Mouse (Mus musculus): Measurements from ENCODE around the gene Telo2. TPM values are rescaled to one million over a fixed set of nuclear protein-coding genes. Genes with fewer than 3 reads are reported as not detected.

Telo2 gene
- polyA plus RNA-seq, 1 experiment = 2.0 TPM

GRCm38 (mm10) chr17:25067442-25067851 lies 48.3 kb downstream of the Telo2 start:
- Histone ChIP-seq H3K36me3 (ENCODE audit: control insufficient read depth) (peaks cover 3% of the 10 kb centered on the region), H3K4me3 (replicated peaks) (no peak overlapping the region)

GRCm38 (mm10) chr17:25066595-25066994 lies 49.2 kb downstream of the Telo2 start:
- peaks cover 8% of the 10 kb centered on the region for H3K4me1 ChIP-seq (ENCODE audit: control insufficient read depth)
- no peak overlapping the region for H3K4me3 ChIP-seq (replicated peaks)
- H3K9me3 ChIP-seq (ENCODE audit: control insufficient read depth, low read length) = no peaks in the 10 kb centered on the region
- H3K36me3 ChIP-seq (ENCODE audit: control insufficient read depth) = peaks cover 7% of the 10 kb centered on the region
- no peak for TF ChIP-seq TAL1 (IDR thresholded peaks at IDR 0.05; ENCODE audit: low read length)
- TF ChIP-seq GATA1 (IDR thresholded peaks at IDR 0.05; ENCODE audit: low read length) = no peak
- H3K27me3 ChIP-seq (ENCODE audit: control insufficient read depth) = no peaks in the 10 kb centered on the region

More at GRCm38 (mm10) chr17:25067442-25067851, 48.3 kb downstream of the Telo2 start:
- Histone ChIP-seq H3K4me1 (ENCODE audit: control insufficient read depth) (peaks cover 8% of the 10 kb centered on the region), H3K27me3 (ENCODE audit: control insufficient read depth) (no peaks in the 10 kb centered on the region), H3K9me3 (ENCODE audit: control insufficient read depth, low read length) (no peaks in the 10 kb centered on the region)
- TF ChIP-seq GATA1 (IDR thresholded peaks at IDR 0.05; ENCODE audit: low read length) = no peak
- TF ChIP-seq TAL1 (IDR thresholded peaks at IDR 0.05; ENCODE audit: low read length) = no peak

DNA sequence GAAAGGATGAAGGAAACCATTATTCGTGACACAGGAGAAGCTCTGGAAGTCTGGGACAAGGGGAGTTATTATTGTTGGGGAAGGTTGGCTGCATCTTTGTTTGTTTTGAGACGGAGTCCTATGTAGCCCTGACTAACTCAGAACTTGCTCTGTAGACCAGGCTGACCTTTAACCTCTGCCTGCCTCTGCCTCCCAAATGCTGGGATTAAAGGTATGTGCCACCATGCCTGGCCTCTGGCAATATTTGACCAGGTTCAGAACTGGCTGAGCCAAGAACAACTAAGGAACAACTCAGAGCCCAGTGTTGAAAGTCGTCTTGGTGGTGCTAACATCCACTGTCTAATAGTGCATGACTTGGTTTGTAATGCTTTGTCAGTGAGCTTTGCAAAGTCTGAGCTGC lies 50.6 kb downstream of the Telo2 start:
- Histone ChIP-seq H3K9me3 (ENCODE audit: control insufficient read depth, low read length) (no peaks in the 10 kb centered on the region), H3K4me3 (replicated peaks) (no peak overlapping the region), H3K36me3 (ENCODE audit: control insufficient read depth) (peaks cover 11% of the 10 kb centered on the region), H3K4me1 (ENCODE audit: control insufficient read depth) (peaks cover 8% of the 10 kb centered on the region), H3K27me3 (ENCODE audit: control insufficient read depth) (no peaks in the 10 kb centered on the region)
- no peak for TF ChIP-seq TAL1 (IDR thresholded peaks at IDR 0.05; ENCODE audit: low read length)
- no peak for TF ChIP-seq GATA1 (IDR thresholded peaks at IDR 0.05; ENCODE audit: low read length)

DNA sequence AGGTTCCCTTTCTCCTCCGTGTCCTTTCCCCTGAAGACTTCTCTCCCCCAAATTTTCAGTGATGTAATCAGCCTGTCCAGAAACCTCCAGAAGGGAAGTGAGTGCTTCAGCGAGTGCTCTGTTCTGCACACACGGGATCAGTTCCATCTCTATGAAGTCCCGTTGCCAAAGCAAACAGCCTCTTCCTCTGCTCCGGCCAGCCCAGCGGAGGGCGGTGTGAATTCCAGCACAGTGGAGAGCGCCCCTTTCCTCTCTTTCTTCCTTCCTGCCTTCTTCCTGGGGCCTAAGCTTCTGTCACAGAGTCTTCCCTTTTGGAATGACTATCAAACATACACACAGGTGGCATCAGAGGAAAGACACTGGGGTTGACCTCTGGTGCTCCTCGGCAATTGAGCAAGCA lies 51.4 kb downstream of the Telo2 start:
- no peaks in the 10 kb centered on the region for H3K27me3 ChIP-seq (ENCODE audit: control insufficient read depth)
- H3K36me3 ChIP-seq (ENCODE audit: control insufficient read depth) = peaks cover 9% of the 10 kb centered on the region
- no peak for TF ChIP-seq TAL1 (IDR thresholded peaks at IDR 0.05; ENCODE audit: low read length)
- no peak for TF ChIP-seq GATA1 (IDR thresholded peaks at IDR 0.05; ENCODE audit: low read length)
- no peaks in the 10 kb centered on the region for H3K9me3 ChIP-seq (ENCODE audit: control insufficient read depth, low read length)
- H3K4me1 ChIP-seq (ENCODE audit: control insufficient read depth) = peaks cover 8% of the 10 kb centered on the region
- H3K4me3 ChIP-seq (replicated peaks) = no peak overlapping the region

DNA sequence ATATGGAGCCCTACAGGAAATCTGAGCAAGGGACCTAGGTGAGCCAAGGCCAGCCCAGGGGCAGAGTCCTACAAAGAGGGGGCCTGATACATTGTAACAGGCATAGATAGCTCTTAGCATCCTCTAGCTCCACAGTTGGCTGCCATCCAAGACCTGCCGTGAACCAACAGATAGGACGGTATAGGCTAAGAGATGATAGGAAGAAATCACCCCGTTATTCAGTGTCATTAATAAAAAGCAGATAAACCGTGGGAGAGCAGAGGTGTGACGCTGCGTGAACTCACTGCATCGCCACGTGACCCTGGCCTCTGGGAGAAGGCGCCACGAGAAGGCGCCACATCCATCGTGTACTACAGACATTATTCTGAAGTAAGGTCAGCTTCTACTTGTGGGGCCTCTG lies 51.9 kb downstream of the Telo2 start:
- peaks cover 8% of the 10 kb centered on the region for H3K4me1 ChIP-seq (ENCODE audit: control insufficient read depth)
- no peak overlapping the region for H3K4me3 ChIP-seq (replicated peaks)
- H3K9me3 ChIP-seq (ENCODE audit: control insufficient read depth, low read length) = no peaks in the 10 kb centered on the region
- H3K27me3 ChIP-seq (ENCODE audit: control insufficient read depth) = no peaks in the 10 kb centered on the region
- no peak for TF ChIP-seq GATA1 (IDR thresholded peaks at IDR 0.05; ENCODE audit: low read length)
- no peak for TF ChIP-seq TAL1 (IDR thresholded peaks at IDR 0.05; ENCODE audit: low read length)
- peaks cover 11% of the 10 kb centered on the region for H3K36me3 ChIP-seq (ENCODE audit: control insufficient read depth)

DNA sequence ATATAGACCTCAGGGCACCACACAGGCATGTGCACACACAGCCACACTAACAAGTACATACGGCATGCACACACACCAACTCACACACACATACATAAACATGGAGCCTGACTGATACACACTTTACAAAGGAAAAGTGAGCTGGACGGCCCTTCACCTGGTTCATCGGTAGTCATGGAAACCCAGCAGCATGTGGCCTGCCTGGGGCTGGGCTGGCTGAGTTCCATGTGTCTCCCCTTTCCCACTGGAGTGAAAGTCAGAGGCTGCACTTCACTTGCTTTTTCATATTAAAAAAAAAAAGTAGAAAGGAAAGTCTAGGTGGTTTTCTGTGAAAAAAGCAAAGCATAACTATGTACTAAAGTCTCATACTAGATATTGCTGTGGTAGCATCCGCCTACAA lies 52.5 kb downstream of the Telo2 start:
- Histone ChIP-seq H3K9me3 (ENCODE audit: control insufficient read depth, low read length) (no peaks in the 10 kb centered on the region), H3K27me3 (ENCODE audit: control insufficient read depth) (no peaks in the 10 kb centered on the region), H3K36me3 (ENCODE audit: control insufficient read depth) (peaks cover 14% of the 10 kb centered on the region), H3K4me1 (ENCODE audit: control insufficient read depth) (peaks cover 8% of the 10 kb centered on the region), H3K4me3 (replicated peaks) (no peak overlapping the region)
- TF ChIP-seq GATA1 (IDR thresholded peaks at IDR 0.05; ENCODE audit: low read length) = no peak
- no peak for TF ChIP-seq TAL1 (IDR thresholded peaks at IDR 0.05; ENCODE audit: low read length)

DNA sequence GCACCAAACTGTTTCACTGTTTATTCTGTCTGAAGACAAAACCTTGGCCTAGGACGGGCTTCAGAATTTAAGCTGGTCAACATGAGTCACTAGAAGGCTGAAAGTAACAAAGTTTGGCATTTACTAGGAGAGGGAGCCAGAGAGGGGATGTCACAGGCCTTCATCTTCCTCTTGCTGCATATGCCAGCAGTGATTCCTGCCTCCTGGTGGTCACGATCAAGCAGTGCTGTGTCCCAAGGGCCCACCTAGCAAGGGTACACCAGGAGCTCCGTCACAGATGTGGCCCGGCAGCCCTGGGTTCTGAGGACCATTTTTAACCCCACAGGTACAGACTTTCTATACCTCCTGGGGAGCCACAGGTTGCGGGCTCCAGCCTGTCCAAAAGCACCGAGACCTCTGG lies 58.7 kb downstream of the Telo2 start:
- Histone ChIP-seq H3K9me3 (ENCODE audit: control insufficient read depth, low read length) (no peaks in the 10 kb centered on the region), H3K4me1 (ENCODE audit: control insufficient read depth) (no peaks in the 10 kb centered on the region), H3K27me3 (ENCODE audit: control insufficient read depth) (no peaks in the 10 kb centered on the region), H3K36me3 (ENCODE audit: control insufficient read depth) (peaks cover 40% of the 10 kb centered on the region), H3K4me3 (replicated peaks) (no peak overlapping the region)
- TF ChIP-seq TAL1 (IDR thresholded peaks at IDR 0.05; ENCODE audit: low read length) (no peak), GATA1 (IDR thresholded peaks at IDR 0.05; ENCODE audit: low read length) (no peak)

DNA sequence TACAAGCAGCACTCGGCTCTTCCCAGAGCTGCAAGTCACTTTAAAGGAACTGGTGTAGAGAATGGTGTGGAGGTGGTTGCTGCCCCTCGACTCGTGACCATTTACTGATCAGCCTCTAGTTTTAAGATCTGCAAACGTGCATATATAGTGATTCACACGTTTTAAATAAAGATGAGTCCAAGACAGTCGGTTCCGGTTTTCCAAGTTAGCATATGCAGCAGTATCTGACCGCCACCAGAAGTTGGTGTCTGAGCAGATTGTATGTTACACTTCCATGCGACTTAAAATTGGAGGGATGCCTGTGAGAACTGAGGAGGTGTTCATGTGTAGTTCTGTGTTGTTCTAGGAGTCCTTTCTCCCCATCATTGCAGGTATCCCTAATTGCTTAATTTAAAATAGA lies 62.5 kb downstream of the Telo2 start:
- Histone ChIP-seq H3K4me1 (ENCODE audit: control insufficient read depth) (no peaks in the 10 kb centered on the region), H3K9me3 (ENCODE audit: control insufficient read depth, low read length) (no peaks in the 10 kb centered on the region), H3K4me3 (replicated peaks) (no peak overlapping the region), H3K27me3 (ENCODE audit: control insufficient read depth) (no peaks in the 10 kb centered on the region), H3K36me3 (ENCODE audit: control insufficient read depth) (peaks cover 43% of the 10 kb centered on the region)
- TF ChIP-seq TAL1 (IDR thresholded peaks at IDR 0.05; ENCODE audit: low read length) (no peak), GATA1 (IDR thresholded peaks at IDR 0.05; ENCODE audit: low read length) (no peak)

Other genes starting within 250 kb of the Telo2 start
- gene Igfals, start 250.0 kb downstream of the Telo2 start, polyA plus RNA-seq (2012) = not detected in 2 replicates
- 7.5 and 12.0 TPM in 2 replicates for gene Nubp2, start 229.6 kb downstream of the Telo2 start, polyA plus RNA-seq (2012)
- 9.2 and 10.3 TPM in 2 replicates for gene Spsb3, start 229.3 kb downstream of the Telo2 start, polyA plus RNA-seq (2012)
- 1.7 and 1.8 TPM in 2 replicates for gene Eme2, start 220.9 kb downstream of the Telo2 start, polyA plus RNA-seq (2012)
- 6.4 and 7.5 TPM in 2 replicates for gene Mrps34, start 220.9 kb downstream of the Telo2 start, polyA plus RNA-seq (2012)
- gene Nme3, start 219.5 kb downstream of the Telo2 start, polyA plus RNA-seq (2012) = 14.9 and 16.7 TPM in 2 replicates
- gene Mapk8ip3, start 179.0 kb downstream of the Telo2 start, polyA plus RNA-seq (2012) = 5.7 and 7.2 TPM in 2 replicates
- 0.83 and 1.0 TPM in 2 replicates for gene Jpt2, start 155.3 kb downstream of the Telo2 start, polyA plus RNA-seq (2012)
- 1.1 and 1.5 TPM in 2 replicates for gene Cramp1l, start 100.2 kb downstream of the Telo2 start, polyA plus RNA-seq (2012)
- 0.97 and 1.0 TPM in 2 replicates for gene Ift140, start 99.9 kb downstream of the Telo2 start, polyA plus RNA-seq (2012)
- not detected in 2 replicates for gene Tmem204, start 32.4 kb downstream of the Telo2 start, polyA plus RNA-seq (2012)
- gene Ptx4, start 4.8 kb upstream of the Telo2 start, polyA plus RNA-seq (2012) = not detected in 2 replicates
- gene Clcn7, start 17.4 kb upstream of the Telo2 start, polyA plus RNA-seq (2012) = 2.0 and 2.1 TPM in 2 replicates
- not detected in 2 replicates for gene Ccdc154, start 46.5 kb upstream of the Telo2 start, polyA plus RNA-seq (2012)
- gene Gm38655, start 59.5 kb upstream of the Telo2 start, polyA plus RNA-seq (2012) = not detected in 2 replicates
- 2.0 and 2.1 TPM in 2 replicates for gene BC003965, start 68.6 kb upstream of the Telo2 start, polyA plus RNA-seq (2012)
- gene Unkl, start 72.4 kb upstream of the Telo2 start, polyA plus RNA-seq (2012) = 5.5 and 5.8 TPM in 2 replicates
- gene Gnptg, start 124.2 kb upstream of the Telo2 start, polyA plus RNA-seq (2012) = 1.3 and 2.1 TPM in 2 replicates
- 1.5 and 2.2 TPM in 2 replicates for gene Tsr3, start 124.2 kb upstream of the Telo2 start, polyA plus RNA-seq (2012)
- gene Baiap3, start 140.4 kb upstream of the Telo2 start, polyA plus RNA-seq (2012) = not detected in 2 replicates
- gene Ube2i, start 158.7 kb upstream of the Telo2 start, polyA plus RNA-seq (2012) = 19.3 and 26.5 TPM in 2 replicates
- gene Prss34, start 182.4 kb upstream of the Telo2 start, polyA plus RNA-seq (2012) = 0.28 and 0.74 TPM in 2 replicates
- 0.08 TPM in 1 of 2 replicates, not detected in the other for gene Prss28, start 192.7 kb upstream of the Telo2 start, polyA plus RNA-seq (2012)
- not detected in 2 replicates for gene Prss29, start 202.7 kb upstream of the Telo2 start, polyA plus RNA-seq (2012)
- gene Tpsab1, start 229.6 kb upstream of the Telo2 start, polyA plus RNA-seq (2012) = 0.04 TPM in 1 of 2 replicates, not detected in the other

Measured in erythroblast, embryonic 14.5 days (primary cell).